Mouse (Mus musculus): ENCODE data around the gene Rsph9.
A peak's percentile ranks its signal among the peaks of the same experiment; 100 is the strongest.

The Rsph9 gene

DNA sequence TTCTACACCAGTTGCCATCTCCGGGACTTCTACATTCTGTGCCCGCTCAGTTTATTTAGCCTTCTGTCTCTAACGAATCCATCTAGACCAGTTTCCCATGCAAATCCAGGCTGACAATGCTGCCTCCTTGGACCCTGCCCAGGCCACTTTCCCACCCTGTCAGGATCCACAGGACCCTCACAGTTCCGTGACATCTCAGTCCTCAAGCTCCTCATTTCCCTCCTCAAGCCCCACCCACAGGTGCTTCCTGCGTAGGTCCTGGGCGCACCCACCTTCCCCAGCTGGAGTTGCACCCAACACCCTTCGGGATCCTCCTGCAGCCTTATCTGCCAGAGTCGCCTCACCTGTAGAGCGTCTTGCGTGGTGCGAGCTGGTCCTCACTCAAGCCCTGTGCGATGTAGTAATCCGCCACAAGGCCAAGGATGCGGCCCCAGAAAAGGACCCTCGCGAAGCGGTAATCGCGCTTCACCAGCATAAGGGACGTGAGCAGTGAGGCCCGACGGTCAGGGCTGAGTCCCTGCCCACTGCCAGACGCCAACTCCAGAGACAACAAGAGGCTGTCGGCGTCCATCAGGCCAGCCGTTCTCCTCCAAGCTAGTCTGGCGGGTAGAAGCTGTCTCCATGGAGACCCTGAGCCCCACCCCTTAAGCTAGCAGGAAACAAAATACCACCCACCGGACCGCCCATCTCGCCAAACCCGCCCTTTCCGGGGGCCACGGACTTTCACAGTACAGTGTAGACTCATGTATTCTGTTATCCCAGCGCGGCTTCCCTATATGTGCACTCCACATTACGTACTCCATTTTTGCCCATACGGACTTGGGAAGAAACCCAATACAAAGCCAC lies at the start of gene Rsph9:
Gene Rsph9 (minus strand): TSS at position 639 of the 846 bp plus-strand sequence.
- DNase-seq, result peak; percentile 90

DNA sequence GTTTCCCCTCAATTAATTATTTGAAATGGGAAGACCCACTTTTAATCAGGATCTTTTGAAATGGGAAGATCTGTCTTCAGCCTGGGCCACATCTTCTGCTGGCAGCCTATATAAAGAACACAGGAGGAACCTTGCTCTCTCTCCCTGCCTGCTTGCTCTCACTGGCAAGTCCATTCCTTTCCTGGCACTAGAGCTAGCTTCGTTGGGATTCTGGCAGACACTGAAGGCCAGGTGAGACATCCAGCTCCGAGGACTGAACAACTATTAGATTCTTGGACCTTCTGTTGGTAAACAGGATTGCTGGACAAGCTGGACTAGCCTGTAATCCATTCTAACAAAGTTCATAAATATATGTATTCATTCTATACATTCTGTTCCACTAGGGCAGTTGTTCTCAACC lies 44.8 kb upstream of the Rsph9 start:
- DNase-seq, result no peak

DNA sequence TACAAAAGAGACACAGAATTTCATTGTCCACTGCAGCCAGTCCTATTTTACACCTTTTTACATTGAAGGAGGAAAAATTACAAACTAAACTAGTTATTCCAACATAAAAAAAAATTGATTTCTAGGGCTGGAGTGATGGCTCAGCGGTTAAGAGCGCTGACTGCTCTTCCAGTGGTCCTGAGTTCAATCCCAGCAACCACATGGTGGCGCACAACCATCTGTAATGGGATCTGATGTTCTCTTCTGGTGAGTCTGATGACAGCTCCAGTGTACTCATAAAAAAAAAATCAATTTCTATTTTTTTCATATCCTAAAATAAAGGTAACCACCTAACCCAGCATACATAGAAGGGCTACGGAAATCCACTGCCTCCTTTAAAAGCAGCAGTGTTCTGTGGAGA lies 38.3 kb upstream of the Rsph9 start:
- no peak for DNase-seq

DNA sequence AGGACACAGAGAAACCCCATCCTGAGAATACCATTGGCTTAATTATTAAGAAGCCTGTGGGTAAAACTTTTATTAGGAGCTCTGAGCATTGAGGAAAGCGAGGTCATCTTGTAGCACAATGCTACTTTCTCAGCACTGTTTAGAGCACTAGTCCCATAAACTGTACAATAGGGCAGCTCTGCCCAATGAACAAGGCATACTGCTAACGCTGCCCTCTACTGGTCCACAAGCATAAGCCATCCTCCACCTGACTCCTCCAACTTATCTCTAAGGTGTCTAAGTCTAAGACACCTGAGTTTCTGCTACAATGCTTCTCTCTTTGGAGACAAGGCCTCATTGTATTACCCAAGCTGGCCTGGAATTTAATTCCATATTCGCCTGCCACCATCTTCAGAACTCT lies 26.5 kb upstream of the Rsph9 start:
- DNase-seq, result peak in 1 of 2 experiments; percentile 45

DNA sequence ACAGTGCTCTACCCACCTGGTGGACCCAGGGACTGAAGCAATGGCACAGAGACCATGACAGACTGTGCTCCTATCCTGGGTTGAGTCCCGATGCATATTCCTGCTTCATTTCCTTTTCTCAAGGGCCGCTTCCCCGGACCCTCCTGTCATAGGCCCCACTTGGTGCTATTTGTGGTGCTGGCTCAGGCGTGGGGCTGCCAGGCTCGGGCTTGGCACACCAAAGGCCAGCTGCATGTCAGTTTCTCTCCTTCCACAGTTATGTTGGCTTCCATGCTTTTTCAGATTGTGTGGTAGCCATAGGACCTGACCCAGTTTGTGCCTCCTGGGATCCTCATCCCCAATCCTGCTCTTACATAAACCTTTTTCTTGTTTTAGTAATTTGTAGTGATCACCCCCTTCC lies 24.8 kb upstream of the Rsph9 start:
- no peak for DNase-seq

DNA sequence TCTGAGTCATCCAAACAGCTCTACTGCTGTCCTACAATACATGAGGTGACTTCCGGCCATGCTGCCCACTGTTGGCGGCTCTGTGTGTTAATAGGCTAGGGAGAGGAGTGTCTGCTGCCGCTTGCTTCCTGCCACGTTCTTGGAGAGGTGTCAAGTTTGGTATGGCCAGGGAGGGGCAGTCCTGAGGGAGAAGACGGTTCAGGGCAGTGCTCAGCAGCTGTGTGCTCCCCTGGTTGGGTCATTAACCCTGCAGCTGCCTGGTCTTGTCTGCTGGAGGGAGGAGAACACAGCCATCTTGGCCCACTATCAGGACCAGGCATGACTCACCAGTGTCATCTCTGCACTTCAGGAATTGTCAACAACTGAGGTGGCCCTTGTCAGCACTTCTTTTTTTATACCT lies 24.3 kb upstream of the Rsph9 start:
- DNase-seq, result peak in 1 of 2 experiments; percentile 33

DNA sequence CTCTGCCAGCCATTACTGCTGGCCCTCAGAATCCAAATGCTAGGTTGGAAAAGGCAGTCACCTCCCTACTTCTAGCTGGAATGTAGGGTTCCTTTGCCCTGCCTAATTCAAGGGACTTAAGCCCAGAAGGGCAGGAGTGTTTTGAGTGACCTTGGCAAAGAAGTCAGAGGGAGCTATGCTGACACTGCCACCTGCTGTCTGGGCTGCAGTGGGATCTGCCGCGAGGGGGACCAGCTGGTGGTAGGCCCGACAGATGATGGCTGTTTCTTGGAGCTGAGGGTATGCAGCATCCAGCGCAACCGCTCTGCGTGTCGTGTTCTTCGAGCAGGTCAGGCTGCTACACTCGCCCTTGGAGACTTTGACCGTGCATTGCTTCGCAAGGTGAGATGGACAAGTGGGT lies 23.0 kb upstream of the Rsph9 start:
- DNase-seq, result peak in 1 of 2 experiments; percentile 31

DNA sequence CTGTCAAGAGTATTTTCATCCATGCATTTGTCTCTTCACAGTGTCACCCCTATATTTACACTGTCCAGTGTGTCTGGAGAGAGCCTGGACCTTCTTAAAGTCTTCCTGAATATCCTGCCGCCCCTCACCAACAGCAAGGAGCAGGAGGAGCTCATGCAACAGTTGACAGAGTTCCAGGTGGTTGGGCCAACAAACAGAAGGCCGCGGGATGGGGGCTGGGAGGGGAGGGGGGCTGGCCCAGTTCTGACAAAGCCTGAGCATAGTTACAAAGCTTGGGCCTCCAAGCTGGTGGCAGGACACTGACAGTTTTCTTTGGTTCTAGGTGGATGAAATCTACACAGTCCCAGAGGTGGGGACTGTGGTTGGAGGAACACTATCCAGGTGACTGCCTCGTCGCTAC lies 22.3 kb upstream of the Rsph9 start:
- DNase-seq, result no peak

DNA sequence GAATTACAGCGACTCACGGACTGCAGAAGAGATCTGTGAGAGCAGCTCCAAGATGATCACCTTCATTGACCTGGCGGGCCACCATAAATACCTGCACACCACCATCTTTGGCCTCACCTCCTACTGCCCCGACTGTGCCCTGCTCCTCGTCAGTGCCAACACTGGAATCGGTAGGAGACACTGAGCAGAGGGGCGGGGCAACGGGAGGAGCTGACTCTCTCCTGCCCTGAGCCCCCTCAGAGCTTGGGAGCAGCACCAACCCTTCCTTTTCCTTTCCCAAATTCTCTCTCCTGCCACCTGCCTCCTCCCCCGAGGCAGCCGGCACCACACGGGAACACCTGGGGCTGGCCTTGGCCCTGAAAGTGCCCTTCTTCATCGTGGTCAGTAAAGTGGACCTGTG lies 21.4 kb upstream of the Rsph9 start:
- DNase-seq, result no peak

DNA sequence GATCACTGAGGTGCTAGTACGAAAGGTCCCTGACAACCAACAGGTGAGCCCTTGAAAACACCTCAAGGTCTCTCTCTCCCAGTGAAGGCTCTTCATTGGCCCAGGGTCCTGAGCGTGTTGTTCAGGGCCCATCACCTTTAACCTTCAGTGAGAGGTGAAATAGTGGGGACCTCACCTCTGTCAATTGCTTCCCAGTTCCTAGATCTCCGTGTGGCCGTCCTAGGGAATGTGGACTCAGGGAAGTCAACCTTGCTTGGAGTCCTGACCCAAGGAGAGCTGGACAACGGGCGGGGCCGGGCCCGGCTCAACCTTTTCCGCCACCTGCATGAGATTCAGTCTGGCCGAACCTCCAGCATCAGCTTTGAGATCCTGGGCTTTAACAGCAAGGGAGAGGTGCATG lies 20.8 kb upstream of the Rsph9 start:
- no peak for DNase-seq

DNA sequence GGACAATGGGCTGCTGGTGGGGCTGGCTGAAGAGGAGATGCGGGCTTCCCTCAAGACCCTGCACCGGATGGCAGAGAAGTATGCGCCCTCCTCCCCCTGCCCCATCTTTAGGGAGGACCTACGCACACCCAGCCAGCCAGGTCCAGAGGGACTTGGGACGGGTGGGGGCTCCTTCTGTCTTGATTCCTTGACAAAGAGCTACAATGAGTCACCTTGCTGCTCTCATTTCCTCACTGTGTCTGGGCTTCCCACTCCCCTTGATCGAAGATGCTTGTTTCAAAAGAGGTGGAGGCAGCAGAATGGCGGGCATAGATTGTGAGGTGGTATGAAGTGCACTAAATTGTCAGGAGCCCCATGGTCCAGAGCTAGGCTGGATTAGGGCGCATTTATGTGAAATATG lies 20.3 kb upstream of the Rsph9 start:
- DNase-seq, result no peak

DNA sequence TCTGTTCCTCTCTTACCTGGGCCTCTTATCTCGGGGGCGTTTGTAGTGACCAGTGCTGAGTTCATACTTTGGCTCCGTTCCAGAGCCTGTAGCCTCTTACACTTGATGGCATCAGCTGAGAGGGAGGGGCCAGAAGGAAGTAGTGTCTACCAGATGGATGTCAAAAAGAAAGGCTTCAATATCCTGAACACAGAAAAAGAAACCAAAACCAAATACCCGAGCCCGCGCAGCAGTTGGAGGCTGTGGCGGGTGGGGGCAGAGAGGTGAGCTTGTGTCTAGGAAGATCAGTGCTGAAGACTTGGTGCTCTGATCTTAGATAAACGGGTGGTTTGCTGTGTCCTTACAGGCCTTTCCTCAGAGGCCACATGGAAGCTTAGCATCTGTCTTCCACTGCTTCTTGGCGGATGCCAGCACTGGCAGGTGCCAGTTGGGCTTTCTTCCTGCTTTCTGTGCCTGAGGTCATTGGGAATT lies 19.0 kb upstream of the Rsph9 start:
- peak; percentile 64 to 75 for DNase-seq

DNA sequence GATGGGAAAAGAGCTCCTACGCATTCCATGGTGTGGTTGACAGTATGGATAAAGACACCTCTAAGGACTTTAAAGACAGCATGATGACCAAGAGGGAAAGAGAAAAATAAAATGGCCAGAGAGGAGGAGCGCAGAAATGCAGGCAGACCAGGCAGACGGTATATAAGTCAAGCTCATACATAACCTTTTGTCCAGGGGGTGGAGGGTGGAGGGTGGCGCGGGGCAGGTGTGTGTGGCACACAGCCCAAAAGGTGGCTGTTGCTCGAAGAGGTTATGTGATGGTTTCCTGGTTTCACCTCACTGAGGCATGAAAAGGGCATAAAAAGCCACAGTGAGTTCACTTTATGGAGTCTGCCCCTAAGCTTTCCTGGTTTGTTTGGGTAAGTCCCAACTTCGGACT lies 18.5 kb upstream of the Rsph9 start:
- no peak for DNase-seq

DNA sequence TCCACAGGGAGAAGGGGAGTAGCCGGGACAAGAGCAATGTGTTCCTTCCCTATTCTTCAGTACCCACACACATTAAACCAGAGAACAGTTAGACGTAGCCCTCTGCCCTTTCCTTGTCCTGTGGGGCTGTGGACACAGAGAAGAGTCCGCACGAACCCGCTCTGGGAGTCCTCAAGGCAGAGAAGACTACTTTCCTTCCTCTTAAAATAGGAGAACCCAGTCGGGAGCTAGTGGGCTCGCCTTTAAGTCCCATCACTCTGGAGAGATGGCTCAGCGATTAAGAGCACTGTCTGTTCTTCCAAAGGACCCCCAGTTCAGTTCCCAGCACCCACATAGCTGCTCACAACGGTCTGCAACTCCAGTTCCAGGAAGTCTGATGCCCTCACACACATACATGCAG lies 17.7 kb upstream of the Rsph9 start:
- DNase-seq, result no peak

DNA sequence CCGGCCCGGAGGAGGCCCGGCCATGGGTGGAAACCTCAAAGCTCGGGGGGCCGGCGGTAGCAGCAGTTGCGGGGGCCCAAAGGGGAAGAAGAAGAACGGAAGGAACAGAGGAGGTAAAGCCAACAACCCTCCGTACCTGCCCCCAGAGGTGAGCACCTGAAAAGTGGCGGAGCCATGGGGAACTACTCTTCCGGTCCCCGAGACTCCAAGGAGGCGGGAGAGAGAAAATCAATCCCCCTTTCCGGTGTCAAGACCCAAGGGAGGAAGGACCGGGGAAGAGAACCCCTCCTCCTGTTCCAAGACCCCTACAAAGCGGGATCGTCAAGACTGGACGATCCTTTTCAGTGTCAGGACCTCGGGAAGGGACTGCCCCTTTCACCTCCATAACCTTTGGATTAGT lies 17.2 kb upstream of the Rsph9 start:
- no peak for DNase-seq

DNA sequence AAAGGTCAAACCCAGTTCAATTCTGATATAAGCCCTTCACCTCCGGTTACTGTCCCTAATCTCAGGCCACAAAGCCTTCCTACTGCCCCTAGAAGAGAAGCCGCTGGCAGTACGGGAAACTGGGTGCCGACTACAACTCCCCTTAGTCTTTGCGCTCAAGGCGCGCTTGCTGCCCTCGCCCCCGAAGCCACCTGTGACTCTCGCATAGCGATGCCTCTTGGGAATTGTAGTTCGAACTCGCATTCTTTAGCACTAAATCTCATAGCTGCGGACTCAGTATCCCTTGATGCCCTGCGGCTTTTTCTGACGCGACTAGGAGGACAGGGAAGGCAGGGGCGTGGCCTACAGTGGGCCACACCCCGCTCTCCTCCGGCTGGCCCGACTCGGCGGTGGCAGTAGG lies 16.7 kb upstream of the Rsph9 start, which contains the start of gene Gtpbp2:
Gene Gtpbp2 (plus strand): TSS at position 347 of the 400 bp plus-strand sequence.
- peak; percentile 97 to 98 for DNase-seq

DNA sequence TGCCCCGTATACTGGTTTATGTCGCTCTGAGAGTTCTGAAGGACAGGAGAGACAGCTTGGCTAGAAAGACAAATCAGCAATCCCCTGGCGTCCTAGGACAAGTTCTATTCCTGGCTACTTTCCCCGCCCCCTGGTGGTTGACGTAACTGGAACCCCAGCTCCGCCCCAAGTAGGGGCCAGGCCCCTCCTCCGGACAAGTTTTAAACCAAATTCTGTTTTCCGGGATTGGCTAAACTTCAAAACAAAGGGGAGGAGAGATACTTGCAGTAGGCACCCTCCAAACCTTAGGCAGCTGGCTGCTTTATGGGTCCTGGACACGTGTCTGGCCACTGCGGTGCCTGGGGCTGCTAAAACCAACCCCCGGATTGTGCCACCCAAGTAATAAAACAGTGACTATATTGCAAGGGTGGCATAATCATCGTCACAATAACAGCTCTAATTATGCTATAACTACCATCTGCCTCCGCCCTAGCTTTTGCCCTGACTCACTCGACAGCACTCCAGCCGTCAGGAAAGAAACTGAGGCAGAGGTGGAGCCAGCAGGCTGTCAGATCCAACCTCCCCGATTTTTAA lies 16.2 kb upstream of the Rsph9 start:
- peak; percentile 94 to 95 for DNase-seq

DNA sequence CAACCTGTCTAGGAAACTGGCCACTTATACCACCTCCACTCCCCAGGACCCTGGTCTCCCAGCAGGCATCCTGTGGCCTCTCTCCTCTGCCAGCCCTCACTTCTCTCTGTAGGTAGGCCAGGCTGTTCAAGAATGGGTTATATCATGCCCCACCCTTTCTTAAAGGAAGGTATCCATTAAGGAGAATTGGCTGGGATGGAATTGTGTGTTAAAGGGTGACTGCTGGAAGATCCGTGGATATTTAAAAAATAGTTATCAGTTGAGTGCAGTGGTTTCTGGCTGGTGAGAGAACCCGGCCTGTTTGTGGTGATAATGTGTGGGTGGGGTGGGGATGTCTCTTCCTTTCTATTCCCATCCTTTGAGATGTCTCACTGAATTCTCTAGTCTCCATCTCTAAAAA lies 15.2 kb upstream of the Rsph9 start:
- DNase-seq, result no peak

DNA sequence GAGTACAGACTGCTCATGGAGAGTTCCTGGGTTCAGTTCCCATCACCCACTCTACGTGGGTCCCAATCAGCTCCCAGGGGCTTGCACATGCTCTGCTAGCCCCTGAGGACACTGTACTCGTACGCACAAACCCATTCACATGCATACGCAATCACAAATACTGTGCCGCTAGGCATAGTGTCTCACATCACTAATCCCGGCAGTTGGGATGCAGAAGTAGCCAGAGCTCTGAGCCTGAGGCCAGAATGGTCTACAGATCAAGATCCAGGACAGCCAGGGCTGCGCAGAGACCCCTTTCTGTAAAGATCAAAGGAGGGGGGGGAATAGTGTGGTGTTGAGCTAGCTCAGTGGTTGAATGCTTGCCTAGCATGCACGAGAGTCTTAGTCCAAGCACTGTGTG lies 13.1 kb upstream of the Rsph9 start:
- DNase-seq, result no peak

DNA sequence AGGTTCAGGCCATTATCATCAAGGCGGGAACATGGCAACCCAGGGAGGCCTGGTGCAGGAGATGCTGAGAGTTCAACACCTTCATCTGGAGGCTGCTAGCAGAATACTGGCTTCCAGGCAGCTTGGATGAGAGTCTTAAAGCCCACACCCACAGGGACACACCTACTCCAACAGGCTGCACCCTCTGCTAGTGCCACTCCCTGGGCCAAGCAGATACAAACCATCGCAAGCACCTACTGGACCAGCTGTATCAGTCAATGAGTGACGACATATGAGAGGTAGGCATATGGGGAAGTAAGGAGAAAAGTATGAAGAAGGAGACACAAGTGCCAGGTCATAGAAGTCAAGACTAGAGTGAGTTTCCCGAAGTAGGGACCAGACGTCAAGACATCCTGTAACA lies 12.7 kb upstream of the Rsph9 start:
- no peak for DNase-seq

DNA sequence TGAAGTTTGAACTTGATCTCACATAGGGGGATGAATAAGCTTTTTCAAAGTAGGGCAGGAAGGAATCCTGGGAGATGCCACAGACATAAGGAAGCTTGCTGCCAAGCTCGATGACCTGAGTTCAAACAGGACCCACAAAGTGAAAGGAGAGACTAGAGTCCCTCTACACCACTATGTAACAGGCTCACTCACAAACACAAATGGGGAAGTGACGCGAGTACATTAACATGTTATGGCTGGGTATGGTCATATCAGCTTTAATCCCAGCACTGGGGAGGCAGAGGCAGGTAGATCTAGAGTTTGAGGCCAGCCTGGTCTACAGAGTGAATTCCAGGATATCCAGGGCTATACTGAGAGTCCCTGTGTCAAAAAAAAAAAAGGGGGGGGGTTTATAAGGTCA lies 10.3 kb upstream of the Rsph9 start:
- DNase-seq, result no peak

DNA sequence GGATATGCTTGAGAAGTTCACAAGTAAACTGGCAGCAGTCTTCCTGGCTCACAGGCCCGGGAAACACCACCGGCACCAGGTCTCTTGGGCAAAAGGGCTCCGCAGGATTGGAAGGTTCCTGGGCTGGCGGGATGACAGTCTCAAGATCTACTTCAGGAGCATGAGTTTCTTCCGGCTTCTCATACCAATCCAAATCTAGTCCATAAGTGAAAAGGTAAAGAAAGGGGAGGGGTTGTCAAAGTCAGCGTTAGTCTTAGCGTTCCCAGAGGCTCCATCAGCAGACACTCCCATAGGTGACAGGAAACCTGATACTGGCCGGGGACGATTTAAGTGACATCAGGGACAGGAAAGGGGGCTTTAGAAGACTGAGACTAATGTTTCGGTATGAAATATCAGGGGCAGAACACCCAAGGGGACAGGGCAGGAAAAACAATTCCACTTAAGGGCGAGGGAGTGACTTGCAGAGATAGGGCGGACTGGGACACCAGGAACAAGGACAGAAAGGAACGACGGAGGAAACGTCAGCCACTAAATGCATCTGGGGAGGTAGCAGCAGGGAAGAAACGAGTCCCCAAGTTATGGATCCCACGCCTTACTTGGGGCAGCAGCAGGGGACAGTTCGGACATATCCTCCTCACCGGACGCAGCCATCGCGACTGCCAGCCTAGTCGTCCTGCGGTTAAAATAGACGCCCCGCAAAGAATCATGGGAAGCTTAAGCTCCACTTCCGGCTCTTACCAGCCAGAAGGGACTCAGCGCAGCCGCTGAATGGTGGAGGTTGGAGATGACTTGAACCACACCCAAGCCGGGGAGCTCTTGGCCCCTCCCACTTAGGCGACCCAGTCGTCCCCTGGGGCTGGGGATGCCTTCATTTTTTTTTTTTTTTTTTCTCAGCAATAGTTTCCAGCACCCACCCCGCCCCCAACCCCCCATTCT lies 9.1 kb upstream of the Rsph9 start, which contains the start of gene Mad2l1bp:
Gene Mad2l1bp (minus strand): TSS at position 707 of the 936 bp plus-strand sequence.
- peak; percentile 93 to 95 for DNase-seq

DNA sequence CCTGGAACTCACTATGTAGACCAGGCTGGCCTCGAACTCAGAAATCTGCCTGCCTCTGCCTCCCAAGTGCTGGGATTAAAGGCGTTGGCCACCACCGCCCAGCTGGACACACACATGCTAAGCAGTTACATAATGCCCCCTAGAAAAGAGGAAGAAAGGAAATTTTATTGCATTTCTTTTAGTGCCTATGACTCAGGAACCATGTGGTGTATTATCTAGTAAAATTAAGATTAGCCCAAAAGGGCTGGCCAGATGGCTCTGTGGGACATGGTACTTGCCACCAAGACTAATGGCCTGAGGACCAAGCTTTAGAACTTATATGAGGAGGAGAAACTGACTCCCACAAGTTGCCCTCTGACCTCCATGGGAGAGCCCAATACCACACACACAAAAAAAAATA lies 4.1 kb downstream of the Rsph9 start:
- DNase-seq, result no peak

Data from lung, postnatal 4 days (tissue).